Mouse (Mus musculus) neural tube, embryonic 12.5 days (tissue): ENCODE data around the gene Ccnk. TPM values are rescaled to one million over a fixed set of nuclear protein-coding genes. Genes with fewer than 3 reads are reported as not detected.

ENCODE experiments used
- ATAC-seq: fragments of 200-750 bp; cut with Nextera tagmentation; 2 replicates; pipeline ENCODE4 v1.8.0; 2017; ENCODE audit warnings: low read depth, mild to moderate bottlenecking, moderate TSS enrichment, moderate library complexity; ENCODE audit not compliant: low FRiP score
- H3K27ac ChIP-seq: fragments of 300-500 bp; sonication (generic); 2 replicates; pipeline ENCODE4 v1.5.1; 2016
- H3K27me3 ChIP-seq: fragments of 300-500 bp; sonication (generic); replicated peaks from 2 replicates; pipeline ENCODE4 v1.6.1; 2016; ENCODE audit warnings: mild to moderate bottlenecking
- H3K36me3 ChIP-seq: fragments of 300-500 bp; sonication (generic); 2 replicates; pipeline ENCODE4 v1.6.1; 2016; ENCODE audit warnings: mild to moderate bottlenecking
- H3K4me1 ChIP-seq: fragments of 300-500 bp; sonication (generic); 2 replicates; pipeline ENCODE4 v1.6.1; 2016
- H3K4me2 ChIP-seq: fragments of 300-500 bp; sonication (generic); replicated peaks from 2 replicates; pipeline ENCODE4 v1.6.1; 2016; ENCODE audit warnings: mild to moderate bottlenecking
- H3K4me3 ChIP-seq: fragments of 300-500 bp; sonication (generic); 2 replicates; pipeline ENCODE4 v1.5.1; 2016
- H3K9ac ChIP-seq: fragments of 300-500 bp; sonication (generic); 2 replicates; pipeline ENCODE4 v1.6.1; 2016; ENCODE audit warnings: mild to moderate bottlenecking
- H3K9me3 ChIP-seq: fragments of 300-500 bp; sonication (generic); 2 replicates; pipeline ENCODE4 v1.6.1; 2016; ENCODE audit warnings: mild to moderate bottlenecking
- WGBS: fragments of 180-500 bp; shearing (Covaris S2); methylation state at CpG from one replicate; pipeline ENCODE4 v1.1.7; 2016; 5-methylcytosine and 5-hydroxymethylcytosine counted together
- polyA plus RNA-seq: library from polyadenylated mRNA; unstranded; fragments of >200 nt; fragmentation: Nextera tagmentation; extraction: Ambion mirVana; gene quantifications from 2 replicates; pipeline ENCODE4 v1.2.1, GENCODE M21; 2016

The Ccnk gene
- polyA plus RNA-seq, 1 experiment from 2014 or later = 3.2 TPM

GRCm38 (mm10) chr12:108230077-108230476, 50.7 kb downstream of the Ccnk start:
- peaks cover 77% of the 10 kb centered on the region for H3K4me1 ChIP-seq
- 82% methylated on average over 12 of the region's 12 CpGs for WGBS
- 0 out of 2 replicates have a peak, but pooled peaks cover 3% of the 10 kb centered on the region for H3K36me3 ChIP-seq
- no peak for ATAC-seq
- no peaks in the 10 kb centered on the region for H3K27me3 ChIP-seq
- H3K27ac ChIP-seq = no peak overlapping the region
- no peak overlapping the region for H3K4me2 ChIP-seq
- no peak overlapping the region for H3K9ac ChIP-seq
- peaks cover 7% of the 10 kb centered on the region; the same call in 1 of the 2 replicates for H3K9me3 ChIP-seq
- no peak overlapping the region for H3K4me3 ChIP-seq

- peak overlapping the region; percentile 37; the same call in 1 of the 2 replicates for H3K27ac ChIP-seq
- no peak overlapping the region for H3K4me3 ChIP-seq
- peaks cover 7% of the 10 kb centered on the region; the same call in 1 of the 2 replicates for H3K9me3 ChIP-seq
- no peaks in the 10 kb centered on the region for H3K27me3 ChIP-seq
- ATAC-seq = no peak
- H3K4me2 ChIP-seq = no peak overlapping the region; the same call in 1 of the 2 replicates
- H3K4me1 ChIP-seq = peaks cover 76% of the 10 kb centered on the region
- 66% methylated on average over 16 of the region's 18 CpGs for WGBS
- 0 out of 2 replicates have a peak, but pooled peaks cover 3% of the 10 kb centered on the region for H3K36me3 ChIP-seq
- H3K9ac ChIP-seq = no peak overlapping the region
These were observed 51.7 kb downstream of the Ccnk start for GRCm38 (mm10) chr12:108230821-108231794.

GRCm38 (mm10) chr12:108231901-108232300, 52.5 kb downstream of the Ccnk start:
- WGBS = 36% methylated on average over 9 of the region's 9 CpGs

GRCm38 (mm10) chr12:108233736-108234135, 54.4 kb downstream of the Ccnk start:
- Histone ChIP-seq H3K9ac (no peak overlapping the region), H3K36me3 (0 out of 2 replicates have a peak, but pooled peaks cover 3% of the 10 kb centered on the region), H3K9me3 (peaks cover 7% of the 10 kb centered on the region; the same call in 1 of the 2 replicates), H3K4me1 (peaks cover 79% of the 10 kb centered on the region), H3K27me3 (no peaks in the 10 kb centered on the region), H3K27ac (no peak overlapping the region), H3K4me3 (no peak overlapping the region), H3K4me2 (no peak overlapping the region)
- 95% methylated on average over 6 of the region's 6 CpGs for WGBS
- no peak for ATAC-seq

More at GRCm38 (mm10) chr12:108231901-108232300, 52.5 kb downstream of the Ccnk start:
- H3K9me3 ChIP-seq = peaks cover 7% of the 10 kb centered on the region; the same call in 1 of the 2 replicates
- 0 out of 2 replicates have a peak overlapping the region, but pooled peaks have one; percentile 14 for H3K4me2 ChIP-seq
- H3K27ac ChIP-seq = no peak overlapping the region
- no peaks in the 10 kb centered on the region for H3K27me3 ChIP-seq
- H3K9ac ChIP-seq = no peak overlapping the region
- ATAC-seq = no peak
- H3K36me3 ChIP-seq = 0 out of 2 replicates have a peak, but pooled peaks cover 3% of the 10 kb centered on the region
- no peak overlapping the region for H3K4me3 ChIP-seq
- peaks cover 74% of the 10 kb centered on the region for H3K4me1 ChIP-seq

GRCm38 (mm10) chr12:108234832-108235602, 55.6 kb downstream of the Ccnk start:
- peaks cover 81% of the 10 kb centered on the region for H3K4me1 ChIP-seq
- 0 out of 2 replicates have a peak, but pooled peaks cover 3% of the 10 kb centered on the region for H3K36me3 ChIP-seq
- peaks cover 7% of the 10 kb centered on the region; the same call in 1 of the 2 replicates for H3K9me3 ChIP-seq
- H3K9ac ChIP-seq = no peak overlapping the region
- WGBS = 77% methylated on average over 14 of the region's 14 CpGs
- no peak overlapping the region for H3K4me3 ChIP-seq
- H3K27me3 ChIP-seq = no peaks in the 10 kb centered on the region
- no peak for ATAC-seq
- H3K27ac ChIP-seq = no peak overlapping the region
- no peak overlapping the region for H3K4me2 ChIP-seq

GRCm38 (mm10) chr12:108235976-108236555, 56.7 kb downstream of the Ccnk start:
- Histone ChIP-seq H3K4me1 (peaks cover 86% of the 10 kb centered on the region), H3K36me3 (0 out of 2 replicates have a peak, but pooled peaks cover 3% of the 10 kb centered on the region), H3K27me3 (no peaks in the 10 kb centered on the region), H3K9ac (no peak overlapping the region), H3K4me3 (no peak overlapping the region), H3K27ac (no peak overlapping the region), H3K9me3 (peaks cover 7% of the 10 kb centered on the region; the same call in 1 of the 2 replicates), H3K4me2 (no peak overlapping the region)
- no peak for ATAC-seq
- 72% methylated on average over 18 of the region's 18 CpGs for WGBS

GRCm38 (mm10) chr12:108237300-108238006, 58.1 kb downstream of the Ccnk start:
- H3K9ac ChIP-seq = no peak overlapping the region
- no peaks in the 10 kb centered on the region for H3K27me3 ChIP-seq
- WGBS = 82% methylated on average over 6 of the region's 6 CpGs
- peaks cover 7% of the 10 kb centered on the region; the same call in 1 of the 2 replicates for H3K9me3 ChIP-seq
- H3K36me3 ChIP-seq = 0 out of 2 replicates have a peak, but pooled peaks cover 3% of the 10 kb centered on the region
- no peak overlapping the region for H3K4me3 ChIP-seq
- ATAC-seq = no peak
- no peak overlapping the region for H3K27ac ChIP-seq
- no peak overlapping the region for H3K4me2 ChIP-seq
- H3K4me1 ChIP-seq = peaks cover 86% of the 10 kb centered on the region

GRCm38 (mm10) chr12:108238395-108239035, 59.1 kb downstream of the Ccnk start:
- WGBS = 73% methylated on average over 17 of the region's 17 CpGs

GRCm38 (mm10) chr12:108239441-108239840, 60.1 kb downstream of the Ccnk start:
- 33% methylated on average over 5 of the region's 5 CpGs for WGBS
- Histone ChIP-seq H3K27me3 (no peaks in the 10 kb centered on the region), H3K4me2 (peak overlapping the region; percentile 55), H3K9ac (no peak overlapping the region), H3K36me3 (no peaks in the 10 kb centered on the region), H3K9me3 (no peaks in the 10 kb centered on the region), H3K27ac (no peak overlapping the region), H3K4me3 (no peak overlapping the region), H3K4me1 (peaks cover 97% of the 10 kb centered on the region)
- ATAC-seq = 0 out of 2 replicates have a peak, but pooled peaks have one; percentile 8

More at GRCm38 (mm10) chr12:108238395-108239035, 59.1 kb downstream of the Ccnk start:
- Histone ChIP-seq H3K4me3 (no peak overlapping the region), H3K27ac (no peak overlapping the region), H3K9me3 (no peaks in the 10 kb centered on the region), H3K27me3 (no peaks in the 10 kb centered on the region), H3K4me1 (peaks cover 94% of the 10 kb centered on the region), H3K9ac (no peak overlapping the region), H3K36me3 (no peaks in the 10 kb centered on the region), H3K4me2 (no peak overlapping the region)
- ATAC-seq = no peak

- peak; percentile 3; the same call in 1 of the 2 replicates for ATAC-seq
- Histone ChIP-seq H3K9ac (peak overlapping the region; percentile 33; the same call in 1 of the 2 replicates), H3K4me1 (peaks cover 97% of the 10 kb centered on the region), H3K4me2 (peak overlapping the region; percentile 55), H3K27me3 (no peaks in the 10 kb centered on the region), H3K27ac (peak overlapping the region; percentile 95), H3K36me3 (no peaks in the 10 kb centered on the region), H3K4me3 (no peak overlapping the region), H3K9me3 (no peaks in the 10 kb centered on the region)
- 39% methylated on average over 13 of the region's 13 CpGs for WGBS
These were observed 61.1 kb downstream of the Ccnk start for GRCm38 (mm10) chr12:108240401-108240890.
